Mouse (Mus musculus): ENCODE measurements around the gene Foxo3.

DNA sequence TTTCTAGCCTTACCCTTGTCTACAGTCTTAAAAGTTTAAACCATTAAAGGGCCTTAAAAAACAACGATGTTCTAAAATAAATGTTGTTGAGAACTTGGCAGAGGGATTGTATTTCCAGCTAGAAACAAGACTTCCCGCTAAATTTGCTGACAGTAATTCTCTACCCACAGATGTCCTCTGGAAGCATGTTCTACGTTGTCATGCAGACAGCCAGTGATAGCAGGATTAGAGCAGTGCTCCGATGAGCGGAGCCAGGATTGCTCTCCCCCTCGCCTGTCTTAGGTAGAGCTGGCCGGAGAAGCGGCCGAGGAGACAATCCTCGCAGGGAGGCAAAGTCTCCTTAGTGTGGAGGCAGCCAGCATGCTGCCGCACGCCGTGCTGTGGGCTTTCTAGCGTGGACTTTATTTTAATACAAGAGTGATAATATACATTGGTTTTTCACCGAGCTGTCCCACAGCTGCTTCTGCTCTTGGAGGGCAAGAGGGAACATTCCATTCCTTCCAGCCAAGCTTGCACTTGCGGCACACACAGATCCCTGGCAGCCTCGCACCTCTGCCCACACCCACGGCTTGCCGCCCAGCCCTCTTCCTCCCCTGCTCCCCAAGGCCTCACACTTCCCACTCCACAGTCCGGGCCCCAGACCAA lies 71.7 kb downstream of the Foxo3 start:
- TF ChIP-seq CTCF (IDR thresholded peaks at IDR 0.05; ENCODE audit: low read depth): no peak
- TF ChIP-seq EP300 (optimal IDR thresholded peaks at IDR 0.05): no peak

All from stomach, postnatal 0 days (tissue).